Mouse (Mus musculus): Measurements from ENCODE around the gene Tas2r120.
"Not testable (repeated sequence)": the region's sequence is repeated elsewhere in the genome, so short reads cannot be mapped to it uniquely, and the experiment has no call there.

Gene Tas2r120

DNA sequence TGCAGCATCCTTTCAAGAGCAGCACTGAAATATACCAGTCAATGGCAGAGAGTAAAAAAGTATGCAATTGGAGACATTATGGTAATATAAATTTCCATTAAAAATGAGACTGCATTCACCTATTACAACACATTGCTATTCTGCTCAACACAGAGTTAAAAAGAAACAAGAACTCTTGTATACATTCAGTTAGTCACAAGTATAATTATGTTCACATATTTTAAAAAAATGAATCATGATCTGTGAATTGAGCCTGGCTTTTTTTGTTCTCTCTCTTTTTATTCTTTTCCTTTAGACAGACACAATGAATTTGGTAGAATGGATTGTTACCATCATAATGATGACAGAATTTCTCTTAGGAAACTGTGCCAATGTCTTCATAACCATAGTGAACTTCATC lies at the start of gene Tas2r120:
TSS of gene Tas2r120 (plus strand) at position 301 of the 400 bp plus-strand sequence.
- DNase-seq (ENCODE audit: low read depth, low spot score), result no peak

- DNase-seq (ENCODE audit: low read depth, low spot score), result no peak
These were observed 7.4 kb upstream of the Tas2r120 start for GRCm38 (mm10) chr6:132649399-132649798.

- DNase-seq (ENCODE audit: low read depth, low spot score), result no peak
These were observed 5.3 kb upstream of the Tas2r120 start, which contains the start of gene A630073D07Rik for GRCm38 (mm10) chr6:132651426-132651825. TSS of gene A630073D07Rik (minus strand) at chr6:132651526.

DNA sequence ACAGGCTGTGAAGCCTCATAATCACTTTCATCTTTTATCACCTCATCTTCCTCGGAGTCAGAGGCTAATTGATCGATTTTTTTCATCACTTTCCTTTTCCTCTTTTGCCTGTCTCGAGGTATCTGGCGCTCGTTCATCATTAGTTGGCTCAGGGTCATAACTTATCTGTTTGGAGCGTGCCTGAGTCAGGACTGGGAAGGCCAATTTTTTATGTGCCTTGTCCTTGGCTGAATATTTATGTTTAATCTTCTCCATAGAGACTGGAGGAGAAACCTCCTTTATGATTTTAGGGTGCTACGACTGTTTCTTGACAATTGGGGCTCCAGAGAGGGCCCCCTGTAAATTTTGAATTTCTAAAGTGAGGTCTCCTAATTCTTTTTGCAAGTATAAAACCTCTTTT lies 34.8 kb downstream of the Tas2r120 start:
- not testable (repeated sequence) for DNase-seq (ENCODE audit: low read depth, low spot score)

GRCm38 (mm10) chr6:132700907-132701306 lies 44.2 kb downstream of the Tas2r120 start, which contains the start of gene Tas2r121:
TSS of gene Tas2r121 (minus strand) at chr6:132701007.
- no peak for DNase-seq (ENCODE audit: low read depth, low spot score)

All from A20 (cell line).